Mouse (Mus musculus): ENCODE results near the gene D17Wsu92e. TPM values are rescaled to one million over a fixed set of nuclear protein-coding genes. Genes with fewer than 3 reads are reported as not detected.

D17Wsu92e gene
- polyA plus RNA-seq, 1 experiment = 79.4 TPM

GRCm38 (mm10) chr17:27725412-27725811 is 95.0 kb downstream of the D17Wsu92e start:
- Histone ChIP-seq H3ac (ENCODE audit: control insufficient read depth, insufficient read length) (no peak overlapping the region), H3K36me3 (ENCODE audit: control insufficient read depth, insufficient read depth) (no peaks in the 10 kb centered on the region), H3K79me2 (ENCODE audit: control insufficient read depth, insufficient read depth) (no peaks in the 10 kb centered on the region), H3K4me3 (no peak overlapping the region), H3K4me2 (ENCODE audit: low read depth) (no peak overlapping the region), H3K27me3 (ENCODE audit: control insufficient read depth, insufficient read depth, insufficient read length) (peaks cover 52% of the 10 kb centered on the region)
- no peak for TF ChIP-seq MAX (IDR thresholded peaks at IDR 0.05; ENCODE audit: low read depth)
- no peak for TF ChIP-seq MYOD1 (IDR thresholded peaks at IDR 0.05; ENCODE audit: control insufficient read depth in 1 of 3, insufficient read length in 2 of 3, low read depth in 2 of 3)
- TF ChIP-seq TCF12 (IDR thresholded peaks at IDR 0.05; ENCODE audit: insufficient read depth, poor library complexity, severe bottlenecking) = no peak
- TF ChIP-seq REST (IDR thresholded peaks at IDR 0.05; ENCODE audit: insufficient read depth, insufficient read length) = no peak
- TF ChIP-seq E2F4 (IDR thresholded peaks at IDR 0.05; ENCODE audit: insufficient read depth) = no peak
- TF ChIP-seq SRF (IDR thresholded peaks at IDR 0.05; ENCODE audit: control insufficient read depth, insufficient read length, low read depth) = no peak
- TF ChIP-seq POLR2A (IDR thresholded peaks at IDR 0.05; ENCODE audit: insufficient read length, low read depth) = no peak
- TF ChIP-seq CEBPB (IDR thresholded peaks at IDR 0.05; ENCODE audit: insufficient read depth, poor library complexity, severe bottlenecking) = no peak
- no peak for TF ChIP-seq MYOG (IDR thresholded peaks at IDR 0.05; ENCODE audit: control insufficient read depth in 1 of 3, insufficient read depth in 1 of 3, insufficient read length in 2 of 3, low read depth in 2 of 3)

GRCm38 (mm10) chr17:27725011-27725410 is 95.4 kb downstream of the D17Wsu92e start:
- Histone ChIP-seq H3ac (ENCODE audit: control insufficient read depth, insufficient read length) (no peak overlapping the region), H3K36me3 (ENCODE audit: control insufficient read depth, insufficient read depth) (no peaks in the 10 kb centered on the region), H3K79me2 (ENCODE audit: control insufficient read depth, insufficient read depth) (no peaks in the 10 kb centered on the region), H3K27me3 (ENCODE audit: control insufficient read depth, insufficient read depth, insufficient read length) (peaks cover 55% of the 10 kb centered on the region), H3K4me2 (ENCODE audit: low read depth) (no peak overlapping the region), H3K4me3 (no peak overlapping the region)
- TF ChIP-seq POLR2AphosphoS2 (IDR thresholded peaks at IDR 0.05; ENCODE audit: insufficient read length, low read depth) = no peak
- no peak for TF ChIP-seq TCF12 (IDR thresholded peaks at IDR 0.05; ENCODE audit: insufficient read depth, poor library complexity, severe bottlenecking)
- TF ChIP-seq CEBPB (IDR thresholded peaks at IDR 0.05; ENCODE audit: insufficient read depth, poor library complexity, severe bottlenecking) = no peak
- no peak for TF ChIP-seq SRF (IDR thresholded peaks at IDR 0.05; ENCODE audit: control insufficient read depth, insufficient read length, low read depth)
- no peak for TF ChIP-seq MAX (IDR thresholded peaks at IDR 0.05; ENCODE audit: low read depth)
- no peak for TF ChIP-seq E2F4 (IDR thresholded peaks at IDR 0.05; ENCODE audit: insufficient read depth)
- TF ChIP-seq USF1 (IDR thresholded peaks at IDR 0.05; ENCODE audit: low read depth) = no peak
- no peak for TF ChIP-seq POLR2A (IDR thresholded peaks at IDR 0.05; ENCODE audit: insufficient read length, low read depth)
- TF ChIP-seq TCF3 (IDR thresholded peaks at IDR 0.05; ENCODE audit: insufficient read length, low read depth) = no peak
- no peak for TF ChIP-seq MYOD1 (IDR thresholded peaks at IDR 0.05; ENCODE audit: control insufficient read depth in 1 of 3, insufficient read length in 2 of 3, low read depth in 2 of 3)
- no peak for TF ChIP-seq REST (IDR thresholded peaks at IDR 0.05; ENCODE audit: insufficient read depth, insufficient read length)
- no peak for TF ChIP-seq MYOG (IDR thresholded peaks at IDR 0.05; ENCODE audit: control insufficient read depth in 1 of 3, insufficient read depth in 1 of 3, insufficient read length in 2 of 3, low read depth in 2 of 3)

- H3K79me2 ChIP-seq (ENCODE audit: control insufficient read depth, insufficient read depth) = no peaks in the 10 kb centered on the region
- H3K4me3 ChIP-seq = no peak overlapping the region
- H3K4me2 ChIP-seq (ENCODE audit: low read depth) = no peak overlapping the region
- no peak overlapping the region for H3ac ChIP-seq (ENCODE audit: control insufficient read depth, insufficient read length)
- TF ChIP-seq TCF3 (IDR thresholded peaks at IDR 0.05; ENCODE audit: insufficient read length, low read depth) (no peak), REST (IDR thresholded peaks at IDR 0.05; ENCODE audit: insufficient read depth, insufficient read length) (peak; percentile 72)
- H3K27me3 ChIP-seq (ENCODE audit: control insufficient read depth, insufficient read depth, insufficient read length) = peaks cover 58% of the 10 kb centered on the region
- no peaks in the 10 kb centered on the region for H3K36me3 ChIP-seq (ENCODE audit: control insufficient read depth, insufficient read depth)
Observed at GRCm38 (mm10) chr17:27724327-27724726, 96.1 kb downstream of the D17Wsu92e start.

- TF ChIP-seq TCF12 (IDR thresholded peaks at IDR 0.05; ENCODE audit: insufficient read depth, poor library complexity, severe bottlenecking) (no peak), SRF (IDR thresholded peaks at IDR 0.05; ENCODE audit: control insufficient read depth, insufficient read length, low read depth) (no peak), POLR2AphosphoS2 (IDR thresholded peaks at IDR 0.05; ENCODE audit: insufficient read length, low read depth) (no peak), USF1 (IDR thresholded peaks at IDR 0.05; ENCODE audit: low read depth) (no peak), REST (IDR thresholded peaks at IDR 0.05; ENCODE audit: insufficient read depth, insufficient read length) (no peak), TCF3 (IDR thresholded peaks at IDR 0.05; ENCODE audit: insufficient read length, low read depth) (no peak), POLR2A (IDR thresholded peaks at IDR 0.05; ENCODE audit: insufficient read length, low read depth) (no peak)
- Histone ChIP-seq H3K36me3 (ENCODE audit: control insufficient read depth, insufficient read depth) (no peaks in the 10 kb centered on the region), H3K27me3 (ENCODE audit: control insufficient read depth, insufficient read depth, insufficient read length) (peaks cover 67% of the 10 kb centered on the region)
Observed at GRCm38 (mm10) chr17:27721125-27721664, 99.3 kb downstream of the D17Wsu92e start.

GRCm38 (mm10) chr17:27720326-27720725 is 100.1 kb downstream of the D17Wsu92e start:
- Histone ChIP-seq H3K27me3 (ENCODE audit: control insufficient read depth, insufficient read depth, insufficient read length) (peaks cover 59% of the 10 kb centered on the region), H3K36me3 (ENCODE audit: control insufficient read depth, insufficient read depth) (no peaks in the 10 kb centered on the region), H3K79me2 (ENCODE audit: control insufficient read depth, insufficient read depth) (no peaks in the 10 kb centered on the region), H3K4me3 (no peak overlapping the region), H3K4me2 (ENCODE audit: low read depth) (no peak overlapping the region), H3ac (ENCODE audit: control insufficient read depth, insufficient read length) (no peak overlapping the region)
- TF ChIP-seq USF1 (IDR thresholded peaks at IDR 0.05; ENCODE audit: low read depth) = no peak
- no peak for TF ChIP-seq MAX (IDR thresholded peaks at IDR 0.05; ENCODE audit: low read depth)
- no peak for TF ChIP-seq MYOD1 (IDR thresholded peaks at IDR 0.05; ENCODE audit: control insufficient read depth in 1 of 3, insufficient read length in 2 of 3, low read depth in 2 of 3)
- no peak for TF ChIP-seq SRF (IDR thresholded peaks at IDR 0.05; ENCODE audit: control insufficient read depth, insufficient read length, low read depth)
- TF ChIP-seq TCF3 (IDR thresholded peaks at IDR 0.05; ENCODE audit: insufficient read length, low read depth) = no peak
- TF ChIP-seq TCF12 (IDR thresholded peaks at IDR 0.05; ENCODE audit: insufficient read depth, poor library complexity, severe bottlenecking) = no peak
- TF ChIP-seq CEBPB (IDR thresholded peaks at IDR 0.05; ENCODE audit: insufficient read depth, poor library complexity, severe bottlenecking) = no peak
- no peak for TF ChIP-seq MYOG (IDR thresholded peaks at IDR 0.05; ENCODE audit: control insufficient read depth in 1 of 3, insufficient read depth in 1 of 3, insufficient read length in 2 of 3, low read depth in 2 of 3)
- TF ChIP-seq POLR2A (IDR thresholded peaks at IDR 0.05; ENCODE audit: insufficient read length, low read depth) = no peak
- TF ChIP-seq E2F4 (IDR thresholded peaks at IDR 0.05; ENCODE audit: insufficient read depth) = no peak
- no peak for TF ChIP-seq REST (IDR thresholded peaks at IDR 0.05; ENCODE audit: insufficient read depth, insufficient read length)
- TF ChIP-seq POLR2AphosphoS2 (IDR thresholded peaks at IDR 0.05; ENCODE audit: insufficient read length, low read depth) = no peak

More at GRCm38 (mm10) chr17:27721125-27721664, 99.3 kb downstream of the D17Wsu92e start:
- Histone ChIP-seq H3K4me2 (ENCODE audit: low read depth) (no peak overlapping the region), H3K79me2 (ENCODE audit: control insufficient read depth, insufficient read depth) (no peaks in the 10 kb centered on the region), H3ac (ENCODE audit: control insufficient read depth, insufficient read length) (no peak overlapping the region), H3K4me3 (no peak overlapping the region)
